Mouse (Mus musculus) spleen, adult 2 months (tissue): ENCODE data around the gene Lsg1.

Source experiments
- CTCF ChIP-seq: fragments of 200-500 bp; IDR thresholded peaks from 2 replicates; pipeline ENCODE4 v1.5.1; 2011; ENCODE audit warnings: mild to moderate bottlenecking, inconsistent platforms; ENCODE audit not compliant: insufficient read depth, insufficient read length, insufficient replicate concordance; ENCODE audit errors: extremely low read depth
- POLR2A ChIP-seq: fragments of 200-500 bp; IDR thresholded peaks from 2 replicates; pipeline ENCODE4 v1.6.1; 2011; ENCODE audit warnings: low read depth, low read length, inconsistent platforms

GRCm38 (mm10) chr16:30548291-30548690, 39.1 kb downstream of the Lsg1 start:
- TF ChIP-seq CTCF: no peak
- no peak for TF ChIP-seq POLR2A
